Mouse (Mus musculus) olfactory bulb, adult 2 months (tissue): ENCODE data around the gene Cetn4. TPM values are rescaled to one million over a fixed set of nuclear protein-coding genes. Genes with fewer than 3 reads are reported as not detected.

ENCODE experiments used
- H3K27ac ChIP-seq: fragments of 200-500 bp; 2 replicates; pipeline ENCODE4 v1.5.1; 2012; ENCODE audit warnings: low read depth, low read length; ENCODE audit not compliant: insufficient read depth
- H3K4me1 ChIP-seq: fragments of 200-500 bp; 2 replicates; pipeline ENCODE4 v1.6.1; 2012; ENCODE audit warnings: low read length; ENCODE audit not compliant: control insufficient read depth, insufficient read depth
- H3K4me3 ChIP-seq: fragments of 200-500 bp; 2 replicates; pipeline ENCODE4 v1.5.1; 2012; ENCODE audit warnings: mild to moderate bottlenecking, low read depth, low read length, moderate library complexity; ENCODE audit not compliant: insufficient read depth
- CTCF ChIP-seq: fragments of 200-500 bp; IDR thresholded peaks from 2 replicates; pipeline ENCODE4 v1.5.1; 2012; ENCODE audit warnings: low read depth, mild to moderate bottlenecking, low read length, moderate library complexity; ENCODE audit not compliant: insufficient read depth
- POLR2A ChIP-seq: fragments of 200-500 bp; IDR thresholded peaks from 2 replicates; pipeline ENCODE4 v1.6.1; 2012; ENCODE audit warnings: mild to moderate bottlenecking, low read depth, low read length, moderate library complexity; ENCODE audit not compliant: insufficient read depth
- WGBS: fragments of 180-500 bp; shearing (Covaris S2); methylation state at CpG from one replicate; pipeline ENCODE4 v1.1.7; 2018; 5-methylcytosine and 5-hydroxymethylcytosine counted together
- polyA plus RNA-seq: library from polyadenylated mRNA; stranded (reverse); fragments of >200 nt; gene quantifications from 2 replicates; pipeline ENCODE4 v1.2.4, GENCODE M21; 2012; ENCODE audit warnings: low replicate concordance; ENCODE audit not compliant: missing spikeins, insufficient read depth, insufficient read length

Cetn4 gene
- polyA plus RNA-seq, 1 experiment: not detected

GRCm38 (mm10) chr3:37283234-37283633, 29.3 kb downstream of the Cetn4 start:
- 93% methylated on average over 4 of the region's 4 CpGs for WGBS
- Histone ChIP-seq H3K4me3 (no peak overlapping the region), H3K27ac (no peak overlapping the region), H3K4me1 (peaks cover 5% of the 10 kb centered on the region; the same call in 1 of the 2 replicates)
- TF ChIP-seq POLR2A (no peak), CTCF (no peak)

DNA sequence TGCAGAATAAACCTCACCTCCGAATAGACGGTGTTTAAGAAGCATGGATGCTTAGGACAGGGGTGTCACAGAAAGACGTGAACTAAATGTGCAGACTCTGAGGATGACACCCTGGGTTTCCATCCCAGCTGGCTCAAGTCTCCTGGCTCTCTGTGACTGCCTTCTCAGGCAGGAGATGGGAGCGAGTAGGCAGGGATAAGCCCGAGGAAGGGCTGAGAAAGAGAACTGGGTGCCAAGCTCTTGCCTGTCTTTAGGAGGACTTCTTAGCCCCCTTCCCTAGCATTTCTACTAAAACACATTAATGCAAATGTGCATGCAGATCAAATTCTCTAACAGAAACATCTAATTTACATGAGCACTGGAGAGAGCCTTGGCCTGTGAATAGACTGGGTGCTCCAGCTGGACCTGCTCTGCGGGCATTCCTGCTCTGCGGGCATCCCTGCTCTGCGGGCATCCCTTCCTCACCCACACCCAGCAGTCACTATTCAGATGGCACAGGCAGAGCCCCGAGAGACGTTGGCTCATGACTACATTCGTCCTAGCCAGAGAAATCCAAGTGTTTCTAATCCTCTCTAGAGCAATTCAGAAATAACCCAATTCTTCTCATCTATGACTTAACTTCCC, 30.1 kb downstream of the Cetn4 start:
- Histone ChIP-seq H3K4me3 (no peak overlapping the region), H3K4me1 (peaks cover 5% of the 10 kb centered on the region; the same call in 1 of the 2 replicates), H3K27ac (no peak overlapping the region)
- WGBS: 41% methylated on average over 11 of the region's 11 CpGs
- TF ChIP-seq POLR2A (no peak), CTCF (no peak)

DNA sequence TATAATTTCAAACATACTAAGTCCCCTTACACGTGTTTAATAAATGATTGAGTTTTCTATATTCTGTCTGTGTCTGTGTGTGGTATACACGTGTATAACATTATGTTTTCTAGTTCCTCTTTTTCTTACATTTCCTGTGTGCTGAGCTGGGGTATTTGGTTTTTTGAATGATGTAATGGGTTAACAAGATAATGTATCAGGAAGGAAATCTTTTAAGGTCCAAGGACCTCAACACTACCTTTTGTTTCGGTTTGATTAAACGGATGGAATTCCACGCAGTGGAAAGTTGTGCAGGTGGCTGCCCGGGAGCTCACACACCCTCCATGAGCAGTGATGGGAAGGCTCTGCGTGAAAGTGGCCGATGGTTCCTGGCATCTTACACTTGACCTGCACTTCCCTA, 31.6 kb downstream of the Cetn4 start:
- WGBS: 79% methylated on average over 8 of the region's 8 CpGs
- Histone ChIP-seq H3K4me3 (no peak overlapping the region), H3K4me1 (peaks cover 5% of the 10 kb centered on the region; the same call in 1 of the 2 replicates), H3K27ac (no peak overlapping the region)
- no peak for TF ChIP-seq POLR2A
- TF ChIP-seq CTCF: no peak

- Histone ChIP-seq H3K4me1 (peaks cover 5% of the 10 kb centered on the region; the same call in 1 of the 2 replicates), H3K4me3 (no peak overlapping the region), H3K27ac (no peak overlapping the region)
- 97% methylated on average over 1 of the region's 1 CpGs for WGBS
- no peak for TF ChIP-seq CTCF
- no peak for TF ChIP-seq POLR2A
Measured at GRCm38 (mm10) chr3:37280221-37280620, 32.3 kb downstream of the Cetn4 start.

DNA sequence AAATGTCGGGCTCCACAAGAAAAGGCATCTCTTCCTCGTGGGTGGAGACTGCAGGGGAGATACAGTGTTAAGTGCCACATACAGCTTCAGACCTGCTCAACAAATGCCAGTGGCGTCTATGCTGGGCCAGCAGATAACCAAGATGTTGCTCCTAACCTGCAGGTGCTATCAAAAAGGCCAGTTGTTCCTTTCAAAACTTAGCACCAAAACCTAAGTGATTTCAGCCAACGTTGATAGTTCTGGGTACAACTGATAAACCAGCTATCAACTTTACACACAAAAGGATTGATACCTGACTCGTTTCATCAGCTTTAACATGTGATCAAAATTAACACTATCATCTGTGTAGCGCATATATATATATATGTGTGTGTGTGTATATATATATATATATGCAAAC, 37.8 kb downstream of the Cetn4 start:
- Histone ChIP-seq H3K27ac (no peak overlapping the region), H3K4me1 (no peaks in the 10 kb centered on the region), H3K4me3 (no peak overlapping the region)
- WGBS: 78% methylated on average over 6 of the region's 6 CpGs
- TF ChIP-seq CTCF: no peak
- no peak for TF ChIP-seq POLR2A

DNA sequence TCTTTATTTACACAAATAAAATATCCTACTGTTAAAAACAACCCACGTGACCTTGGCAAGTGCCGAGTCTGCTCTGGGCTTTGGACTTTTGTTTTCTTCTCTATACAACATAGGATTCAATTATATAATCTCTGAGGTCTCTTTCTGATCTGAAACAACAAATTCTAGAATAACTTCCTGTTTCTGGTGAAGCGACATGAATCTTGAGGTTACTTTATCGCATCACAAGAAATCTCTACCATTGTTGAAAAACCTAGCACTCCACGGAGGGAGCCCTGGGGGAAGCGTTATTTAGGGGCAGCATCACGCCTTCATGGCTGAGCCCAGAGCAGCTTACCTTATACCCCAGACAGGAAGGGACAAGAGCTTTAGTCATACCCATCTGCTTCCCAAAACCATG, 39.4 kb downstream of the Cetn4 start:
- 81% methylated on average over 7 of the region's 7 CpGs for WGBS
- H3K4me1 ChIP-seq: 0 out of 2 replicates have a peak, but pooled peaks cover 3% of the 10 kb centered on the region
- TF ChIP-seq CTCF (no peak), POLR2A (no peak)
- H3K4me3 ChIP-seq: no peak overlapping the region
- no peak overlapping the region for H3K27ac ChIP-seq

GRCm38 (mm10) chr3:37271209-37271608, 41.3 kb downstream of the Cetn4 start:
- Histone ChIP-seq H3K4me1 (0 out of 2 replicates have a peak, but pooled peaks cover 3% of the 10 kb centered on the region), H3K27ac (no peak overlapping the region), H3K4me3 (no peak overlapping the region)
- 11% methylated on average over 1 of the region's 1 CpGs for WGBS
- TF ChIP-seq POLR2A: no peak
- no peak for TF ChIP-seq CTCF

DNA sequence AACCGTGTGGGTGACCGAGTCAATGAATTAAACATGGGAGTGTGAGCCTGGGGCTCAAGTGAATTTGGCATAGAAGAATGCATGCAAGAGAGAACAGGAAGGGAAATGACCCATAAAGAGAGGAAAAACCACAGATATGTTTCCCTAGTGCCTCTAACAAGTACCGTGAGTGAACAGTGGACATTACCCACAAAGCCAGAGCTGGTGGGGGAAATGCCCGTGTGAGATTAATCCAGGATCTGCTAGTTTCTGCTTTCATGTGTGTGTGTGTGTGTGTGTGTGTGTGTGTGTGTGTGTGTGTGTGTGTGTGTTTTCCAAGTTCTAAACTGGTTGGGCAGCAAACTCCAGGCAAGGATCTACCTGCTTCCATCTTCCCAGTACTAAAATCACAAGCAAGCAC, 42.6 kb downstream of the Cetn4 start:
- Histone ChIP-seq H3K27ac (no peak overlapping the region), H3K4me3 (no peak overlapping the region), H3K4me1 (0 out of 2 replicates have a peak, but pooled peaks cover 3% of the 10 kb centered on the region)
- TF ChIP-seq POLR2A (no peak), CTCF (no peak)
- WGBS: 89% methylated on average over 4 of the region's 4 CpGs

DNA sequence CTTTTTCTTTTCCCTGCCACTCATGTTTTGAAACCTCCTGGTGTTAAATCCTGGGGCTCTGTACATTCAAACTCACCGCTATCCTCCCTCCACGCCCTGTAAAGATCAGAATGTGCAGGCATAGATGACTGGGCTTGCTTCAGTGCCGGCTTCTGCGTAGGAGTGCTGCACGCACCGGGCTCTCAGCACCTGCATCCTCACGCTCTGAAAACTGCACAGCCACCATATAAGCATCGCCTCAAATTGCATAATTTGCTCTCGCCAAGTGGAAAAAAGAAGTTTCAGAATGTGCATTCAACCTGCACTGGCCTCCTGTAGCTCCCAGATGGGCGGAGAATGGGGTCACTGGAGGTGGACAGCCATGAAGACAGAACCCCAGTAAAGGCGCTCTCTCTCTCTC, 44.2 kb downstream of the Cetn4 start:
- 68% methylated on average over 11 of the region's 11 CpGs for WGBS
- 0 out of 2 replicates have a peak, but pooled peaks cover 3% of the 10 kb centered on the region for H3K4me1 ChIP-seq
- TF ChIP-seq POLR2A: no peak
- no peak for TF ChIP-seq CTCF
- H3K4me3 ChIP-seq: no peak overlapping the region
- H3K27ac ChIP-seq: no peak overlapping the region
